Mouse (Mus musculus) stomach, postnatal 0 days (tissue): ENCODE data around the gene Txlng. TPM values are rescaled to one million over a fixed set of nuclear protein-coding genes. Genes with fewer than 3 reads are reported as not detected.

Experiments used
- ATAC-seq: fragments of 200-750 bp; cut with Nextera tagmentation; 2 replicates; pipeline ENCODE4 v1.8.0; 2017; ENCODE audit not compliant: low FRiP score, low TSS enrichment
- DNase-seq: peaks from one replicate; pipeline ENCODE4 v3.0.0-alpha.2; 2016; ENCODE audit warnings: low spot score
- H3K27ac ChIP-seq: fragments of 300-500 bp; sonication (generic); replicated peaks from 2 replicates; pipeline ENCODE4 v1.5.1; 2014; ENCODE audit warnings: mild to moderate bottlenecking, control low read depth
- H3K27me3 ChIP-seq: fragments of 300-500 bp; sonication (generic); 2 replicates; pipeline ENCODE4 v1.6.1; 2014; ENCODE audit warnings: low read length; ENCODE audit not compliant: control insufficient read depth, insufficient read depth
- H3K36me3 ChIP-seq: fragments of 300-500 bp; sonication (generic); 2 replicates; pipeline ENCODE4 v1.6.1; 2014; ENCODE audit warnings: low read length, mixed read lengths; ENCODE audit not compliant: control insufficient read depth, insufficient read depth
- H3K4me1 ChIP-seq: fragments of 300-500 bp; sonication (generic); replicated peaks from 2 replicates; pipeline ENCODE4 v1.6.1; 2014; ENCODE audit warnings: antibody characterized with exemption; ENCODE audit not compliant: control insufficient read depth, insufficient read depth
- H3K4me2 ChIP-seq: fragments of 300-500 bp; sonication (generic); replicated peaks from 2 replicates; pipeline ENCODE4 v1.6.1; 2014; ENCODE audit warnings: low read depth, mild to moderate bottlenecking, control low read depth, moderate library complexity
- H3K4me3 ChIP-seq: fragments of 300-500 bp; sonication (generic); 2 replicates; pipeline ENCODE4 v1.5.1; 2014; ENCODE audit warnings: low read depth, low read length, control low read depth
- H3K9ac ChIP-seq: fragments of 300-500 bp; sonication (generic); 2 replicates; pipeline ENCODE4 v1.6.1; 2014; ENCODE audit warnings: mild to moderate bottlenecking, low read length, control low read depth, mixed read lengths
- H3K9me3 ChIP-seq: fragments of 300-500 bp; sonication (generic); 2 replicates; pipeline ENCODE4 v1.6.1; 2016; ENCODE audit warnings: low read length; ENCODE audit not compliant: control insufficient read depth
- CTCF ChIP-seq: IDR thresholded peaks from 2 replicates; pipeline ENCODE4 v1.5.1; 2016; ENCODE audit warnings: antibody characterized with exemption, low read depth, mild to moderate bottlenecking, moderate library complexity
- EP300 ChIP-seq: optimal IDR thresholded peaks from 2 replicates; pipeline ENCODE3; 2016; ENCODE audit warnings: antibody characterized with exemption
- WGBS: fragments of 180-500 bp; shearing (Covaris S2); extraction: QIAGEN DNeasy Blood & Tissue Kit; methylation state at CpG from one replicate; pipeline ENCODE4 v1.1.7; 2014; 5-methylcytosine and 5-hydroxymethylcytosine counted together
- polyA plus RNA-seq: library from polyadenylated mRNA; unstranded; fragments of >200 nt; fragmentation: Nextera tagmentation; extraction: Ambion mirVana; gene quantifications from 2 replicates; pipeline ENCODE4 v1.2.1, GENCODE M21; 2015

Txlng gene
- polyA plus RNA-seq, 1 experiment from 2014 or later: 6.2 TPM

- TF ChIP-seq EP300: no peak
- no peak for TF ChIP-seq CTCF
- no peaks in the 10 kb centered on the region for H3K36me3 ChIP-seq
- H3K4me2 ChIP-seq: no peak overlapping the region
- ATAC-seq (no peak), DNase-seq (no peak)
- no peaks in the 10 kb centered on the region for H3K4me1 ChIP-seq
- no peaks in the 10 kb centered on the region for H3K9me3 ChIP-seq
- H3K4me3 ChIP-seq: no peak overlapping the region
- no peak overlapping the region for H3K9ac ChIP-seq
- 64% methylated on average over 7 of the region's 7 CpGs for WGBS
- H3K27me3 ChIP-seq: no peaks in the 10 kb centered on the region
- no peak overlapping the region for H3K27ac ChIP-seq
Observed at GRCm38 (mm10) chrX:162756058-162756457, 73.2 kb downstream of the Txlng start.

- Histone ChIP-seq H3K4me1 (no peaks in the 10 kb centered on the region), H3K27me3 (no peaks in the 10 kb centered on the region), H3K9me3 (no peaks in the 10 kb centered on the region), H3K27ac (no peak overlapping the region), H3K36me3 (no peaks in the 10 kb centered on the region), H3K4me2 (no peak overlapping the region), H3K9ac (no peak overlapping the region), H3K4me3 (no peak overlapping the region)
- 74% methylated on average over 4 of the region's 4 CpGs for WGBS
- peak; percentile 73 for ATAC-seq
- TF ChIP-seq CTCF (no peak), EP300 (no peak)
- no peak for DNase-seq
Observed at GRCm38 (mm10) chrX:162754314-162754713, 74.9 kb downstream of the Txlng start.

DNA sequence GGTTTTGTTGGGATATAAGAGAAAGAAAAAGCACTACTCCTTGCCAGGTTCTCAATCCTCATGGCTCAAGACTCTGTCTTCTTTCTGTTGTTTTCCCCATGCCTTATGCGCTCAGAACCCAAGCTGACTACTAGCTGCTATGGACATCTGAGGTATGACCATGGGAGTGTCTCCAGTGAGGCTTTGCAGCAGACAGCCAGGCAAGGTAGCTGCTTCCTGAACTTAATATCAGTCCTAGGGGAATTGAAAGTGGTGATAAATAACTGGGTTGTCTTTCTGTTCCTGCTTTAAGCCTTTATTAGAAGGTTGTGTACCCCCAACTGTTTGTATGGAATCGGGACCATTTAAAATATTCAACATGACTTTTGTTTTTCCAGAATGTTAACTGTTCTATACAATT, 76.8 kb downstream of the Txlng start:
- ATAC-seq (no peak), DNase-seq (no peak)
- no peak overlapping the region for H3K4me3 ChIP-seq
- no peaks in the 10 kb centered on the region for H3K9me3 ChIP-seq
- no peak overlapping the region for H3K9ac ChIP-seq
- WGBS: 84% methylated on average over 2 of the region's 2 CpGs
- H3K36me3 ChIP-seq: no peaks in the 10 kb centered on the region
- H3K4me2 ChIP-seq: no peak overlapping the region
- no peaks in the 10 kb centered on the region for H3K4me1 ChIP-seq
- no peak overlapping the region for H3K27ac ChIP-seq
- TF ChIP-seq CTCF (no peak), EP300 (no peak)
- H3K27me3 ChIP-seq: no peaks in the 10 kb centered on the region

- H3K4me2 ChIP-seq: no peak overlapping the region
- DNase-seq (no peak), ATAC-seq (no peak)
- H3K36me3 ChIP-seq: no peaks in the 10 kb centered on the region
- H3K27me3 ChIP-seq: no peaks in the 10 kb centered on the region
- no peak overlapping the region for H3K4me3 ChIP-seq
- no peak overlapping the region for H3K27ac ChIP-seq
- 40% methylated on average over 9 of the region's 9 CpGs for WGBS
- H3K9ac ChIP-seq: no peak overlapping the region
- no peaks in the 10 kb centered on the region for H3K9me3 ChIP-seq
- no peaks in the 10 kb centered on the region for H3K4me1 ChIP-seq
- no peak for TF ChIP-seq EP300
- TF ChIP-seq CTCF: no peak
Observed at GRCm38 (mm10) chrX:162748696-162749420, 80.4 kb downstream of the Txlng start.

GRCm38 (mm10) chrX:162736140-162736659, 93.1 kb downstream of the Txlng start:
- ATAC-seq (peak; percentile 85), DNase-seq (peak; percentile 56)
- Histone ChIP-seq H3K4me1 (no peaks in the 10 kb centered on the region), H3K4me2 (peak overlapping the region; percentile 42), H3K27ac (peak overlapping the region; percentile 90), H3K9me3 (no peaks in the 10 kb centered on the region), H3K36me3 (no peaks in the 10 kb centered on the region), H3K9ac (no peak overlapping the region), H3K4me3 (peak overlapping the region; percentile 34), H3K27me3 (no peaks in the 10 kb centered on the region)
- 26% methylated on average over 8 of the region's 9 CpGs for WGBS
- TF ChIP-seq EP300 (no peak), CTCF (no peak)

GRCm38 (mm10) chrX:162734997-162735929, 94.0 kb downstream of the Txlng start:
- H3K27ac ChIP-seq: peak overlapping the region; percentile 90
- DNase-seq: peak; percentile 66
- H3K9ac ChIP-seq: peak overlapping the region; percentile 50; the same call in 1 of the 2 replicates
- 23% methylated on average over 25 of the region's 25 CpGs for WGBS
- ATAC-seq: peak; percentile 85
- peak overlapping the region; percentile 42 for H3K4me2 ChIP-seq
- no peaks in the 10 kb centered on the region for H3K4me1 ChIP-seq
- TF ChIP-seq CTCF: peak; percentile 72
- TF ChIP-seq EP300: no peak
- H3K27me3 ChIP-seq: no peaks in the 10 kb centered on the region
- no peaks in the 10 kb centered on the region for H3K9me3 ChIP-seq
- H3K4me3 ChIP-seq: peak overlapping the region; percentile 34
- H3K36me3 ChIP-seq: no peaks in the 10 kb centered on the region
